Mouse (Mus musculus) ES-Bruce4 (cell line): ENCODE data around the gene Tcte2.

Experiments
- CTCF ChIP-seq: IDR thresholded peaks from one replicate; pipeline ENCODE4 v1.8.1; 2011; ENCODE audit warnings: low read depth, low read length
- EP300 ChIP-seq: IDR thresholded peaks from 2 replicates; pipeline ENCODE4 v1.6.1; 2011; ENCODE audit warnings: low read depth, low read length; ENCODE audit not compliant: insufficient read depth
- POLR2A ChIP-seq: IDR thresholded peaks from one replicate; pipeline ENCODE4 v1.8.1; 2011; ENCODE audit warnings: low read length; ENCODE audit not compliant: insufficient read depth

DNA sequence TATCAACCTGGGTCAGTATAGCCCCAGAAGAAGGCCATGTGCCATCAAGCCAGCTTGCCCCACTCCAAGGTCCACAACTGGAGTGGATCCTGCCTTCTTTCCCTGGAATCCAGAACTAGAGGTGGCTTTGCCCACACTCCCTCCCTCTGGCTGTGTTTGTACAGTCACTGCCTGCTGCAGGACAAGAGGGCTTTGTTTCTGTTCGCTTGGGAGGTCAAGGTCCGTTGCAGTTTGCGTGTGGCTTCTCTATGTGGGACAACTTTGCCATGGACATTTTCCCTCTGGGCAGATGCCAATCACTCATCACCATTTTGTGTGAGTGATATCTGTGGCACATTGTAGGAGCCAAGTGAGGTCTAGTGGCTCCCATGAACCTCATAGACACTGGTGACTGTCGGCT lies 89.9 kb downstream of the Tcte2 start:
- no peak for TF ChIP-seq CTCF
- TF ChIP-seq POLR2A = no peak
- no peak for TF ChIP-seq EP300
